Mouse (Mus musculus) thymus, postnatal 10 days (tissue): ENCODE measurements around the gene Tppp2.
A peak's percentile ranks its signal among the peaks of the same experiment; 100 is the strongest.
"Not testable (repeated sequence)": the region's sequence is repeated elsewhere in the genome, so short reads cannot be mapped to it uniquely, and the experiment has no call there.

Experiments used
- DNase-seq, 2 experiments: peaks; one replicate each; pipeline ENCODE4 v3.0.0; 2021; ENCODE audit warnings: low spot score in 2 of 2

The Tppp2 gene

GRCm38 (mm10) chr14:51912391-51913061, 5.7 kb upstream of the Tppp2 start:
- DNase-seq, result no peak

DNA sequence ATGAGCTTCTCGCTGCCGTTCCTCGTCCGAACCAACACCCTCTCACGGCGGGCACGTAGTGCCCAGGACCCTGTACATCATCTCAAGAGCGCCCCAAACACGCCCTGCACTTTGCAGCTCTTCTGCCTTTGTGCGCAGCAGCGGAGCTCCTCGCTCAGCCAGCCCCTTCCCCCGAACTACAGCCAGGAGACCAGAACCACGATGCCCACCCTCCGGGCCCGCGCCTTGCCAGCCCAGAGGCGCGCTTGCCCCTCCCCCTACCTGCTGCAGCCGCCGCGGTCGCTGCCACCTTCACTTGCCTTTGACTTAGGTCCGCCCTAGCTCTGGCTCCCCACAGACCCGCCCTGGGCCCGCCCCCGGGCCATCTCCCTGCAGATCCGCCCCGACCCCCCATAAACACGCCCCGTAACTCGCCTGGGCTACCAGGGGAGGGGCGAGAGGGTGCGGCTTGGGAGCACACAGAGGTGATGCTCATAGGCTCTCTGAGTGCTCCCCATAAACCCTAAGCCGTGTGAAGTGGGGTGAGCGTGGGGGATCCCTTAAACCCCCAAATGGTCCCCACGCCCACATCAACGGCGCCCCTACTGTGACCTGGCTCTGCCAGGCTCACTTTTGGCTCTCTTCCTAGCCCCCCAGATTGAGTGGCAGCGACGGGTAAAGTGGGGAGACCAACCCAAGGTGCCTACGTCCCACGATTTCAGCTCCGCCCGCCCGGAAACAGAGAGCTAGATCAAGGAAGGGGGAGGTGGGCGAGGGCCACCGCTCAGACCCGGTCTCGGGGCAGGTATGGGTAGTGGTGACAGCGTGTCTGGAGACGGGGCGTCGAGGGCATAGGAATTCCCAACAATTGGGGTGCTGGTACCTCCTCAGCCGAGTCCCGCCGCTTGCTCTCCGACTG, 4.9 kb upstream of the Tppp2 start:
- DNase-seq, result peak; percentile 90 to 94

- DNase-seq, result peak; percentile 50 to 52
Measured at GRCm38 (mm10) chr14:51913960-51914762, 4.1 kb upstream of the Tppp2 start, which contains the start of gene Ndrg2. Gene Ndrg2 (minus strand): TSS chr14:51914158.

GRCm38 (mm10) chr14:51915030-51915429, 3.2 kb upstream of the Tppp2 start:
- DNase-seq, result no peak

GRCm38 (mm10) chr14:51916539-51916938, 1.7 kb upstream of the Tppp2 start:
- DNase-seq, result no peak

DNA sequence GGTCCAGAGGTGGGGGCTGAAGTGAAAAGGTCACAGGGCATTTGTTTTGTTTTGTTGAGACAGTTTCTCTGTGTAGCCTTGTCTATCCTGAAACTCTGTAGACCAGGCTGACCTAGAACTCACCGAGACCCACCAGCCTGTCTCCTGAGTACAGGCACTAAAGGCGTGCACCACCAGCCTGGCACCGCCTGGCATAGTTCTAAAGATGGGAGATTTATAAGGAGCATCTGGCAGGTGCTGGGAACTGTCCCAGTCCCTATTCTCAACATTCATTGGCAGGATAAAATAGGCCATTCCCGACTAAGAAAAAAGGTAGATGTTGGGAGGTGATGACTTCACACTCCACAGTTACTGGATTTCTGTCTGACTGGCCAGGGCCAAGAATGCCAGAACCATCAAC, 741 bp downstream of the Tppp2 start:
- DNase-seq, result no peak

- DNase-seq, result no peak
Measured at GRCm38 (mm10) chr14:51921759-51922570, 3.7 kb downstream of the Tppp2 start.

DNA sequence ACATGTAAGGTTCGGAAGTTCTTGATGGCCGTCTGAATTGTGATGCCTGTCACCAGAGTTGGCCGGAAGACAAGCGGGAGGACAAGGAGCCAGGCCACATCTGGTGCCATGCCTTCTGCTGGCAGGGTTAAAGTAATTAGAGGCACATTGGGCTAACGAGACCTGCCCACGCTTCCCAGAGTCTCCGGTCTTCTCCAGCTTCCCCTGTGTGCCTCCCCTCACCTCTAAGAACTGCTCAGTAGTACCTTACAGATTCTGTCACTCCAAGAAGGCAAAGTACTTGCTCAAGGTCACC, 4.3 kb downstream of the Tppp2 start, which contains the start of gene Rnase13:
Gene Rnase13 (minus strand): TSS at position 203 of the 295 bp plus-strand sequence.
- no peak for DNase-seq

DNA sequence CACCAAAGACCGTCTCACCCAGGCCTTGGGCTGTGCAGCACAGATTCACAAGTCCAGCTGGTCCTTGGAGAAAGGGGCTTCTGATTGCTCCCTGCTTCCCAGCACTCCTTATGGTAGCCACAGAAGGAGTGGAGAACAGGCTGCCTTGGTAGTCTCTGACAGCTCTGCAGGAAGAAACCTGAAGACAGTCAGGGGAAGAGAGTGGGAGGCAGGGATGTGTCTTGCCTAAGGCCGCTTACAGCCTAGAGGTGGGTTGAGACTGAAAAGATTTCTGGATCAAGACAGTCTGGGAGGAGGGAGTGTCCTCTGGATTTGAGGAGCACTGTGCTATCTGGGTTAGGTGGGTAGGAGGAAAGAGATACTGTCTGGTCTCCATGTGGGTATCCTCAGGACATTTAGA, 4.7 kb downstream of the Tppp2 start:
- DNase-seq, result no peak

GRCm38 (mm10) chr14:51923492-51923891, 5.3 kb downstream of the Tppp2 start:
- DNase-seq, result no peak

DNA sequence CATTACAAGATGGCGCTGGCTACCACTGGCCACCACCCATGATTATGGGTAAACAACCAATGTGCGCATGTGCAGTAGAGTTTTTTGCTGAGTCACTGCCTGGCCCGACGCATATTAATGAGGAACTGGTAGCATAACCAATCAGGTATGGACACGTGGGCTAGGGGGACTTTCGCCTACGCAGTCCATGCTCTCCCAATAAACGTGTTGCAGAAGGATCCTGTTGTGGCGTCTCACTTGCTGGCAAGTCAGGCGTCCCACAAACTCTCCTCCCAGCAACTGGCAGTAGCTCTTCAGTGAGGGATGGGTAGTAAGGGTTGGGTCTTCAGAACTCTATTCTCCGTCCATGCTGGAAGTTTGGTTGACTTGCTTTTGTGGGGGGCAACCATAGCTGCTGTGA, 8.7 kb downstream of the Tppp2 start:
- DNase-seq, result not testable (repeated sequence)

- no peak for DNase-seq
Measured at GRCm38 (mm10) chr14:51929309-51929943, 11.2 kb downstream of the Tppp2 start.

GRCm38 (mm10) chr14:51929968-51930367, 11.7 kb downstream of the Tppp2 start:
- no peak for DNase-seq

- DNase-seq, result peak in 1 of 2 experiments; percentile 53
Measured at GRCm38 (mm10) chr14:51930824-51931223, 12.6 kb downstream of the Tppp2 start.

DNA sequence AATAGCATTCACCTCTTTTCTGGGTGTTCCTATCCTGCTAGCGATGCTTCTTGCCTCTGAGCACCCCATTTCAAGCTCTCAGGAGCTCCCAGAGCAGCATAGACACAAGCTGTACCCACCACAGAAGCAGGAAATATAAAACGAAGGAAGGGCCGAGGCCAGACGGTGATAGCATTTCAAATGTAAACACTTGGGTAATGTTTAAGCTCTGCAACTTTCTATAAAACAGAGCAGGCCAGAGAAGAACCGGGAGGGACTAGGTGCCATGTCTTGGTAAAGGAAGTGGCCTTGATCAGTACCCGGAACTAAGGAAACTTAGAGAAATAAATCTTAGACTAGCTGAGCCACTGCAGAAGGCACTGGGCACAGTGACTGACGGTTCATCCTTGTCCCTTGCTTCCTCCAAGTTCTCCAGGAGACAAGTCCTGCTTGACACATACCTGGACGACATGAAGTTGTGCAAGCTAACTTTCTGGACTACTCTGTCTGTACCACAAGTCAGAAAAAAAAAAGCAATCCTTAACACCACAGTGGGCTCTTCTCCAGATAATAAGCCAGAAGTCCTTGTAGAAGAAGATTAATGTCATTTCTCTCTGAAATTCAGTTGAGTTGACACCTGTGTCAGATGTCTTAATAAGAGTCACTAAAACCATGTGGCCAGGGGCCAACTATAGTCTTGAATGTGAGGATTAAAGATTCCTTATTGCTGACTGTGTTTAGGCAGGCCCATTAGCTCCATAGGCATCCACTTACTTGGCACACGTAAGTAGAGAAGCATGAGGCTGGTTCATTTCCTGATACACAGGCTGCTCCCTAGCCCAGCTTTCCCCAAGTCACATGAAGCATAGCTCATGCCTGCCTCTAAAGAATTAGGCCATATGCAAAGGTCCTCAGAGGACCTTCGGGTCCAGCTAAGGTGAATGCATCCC, 14.1 kb downstream of the Tppp2 start:
- DNase-seq, result no peak

- DNase-seq, result no peak
Measured at GRCm38 (mm10) chr14:51939005-51939404, 20.8 kb downstream of the Tppp2 start.

DNA sequence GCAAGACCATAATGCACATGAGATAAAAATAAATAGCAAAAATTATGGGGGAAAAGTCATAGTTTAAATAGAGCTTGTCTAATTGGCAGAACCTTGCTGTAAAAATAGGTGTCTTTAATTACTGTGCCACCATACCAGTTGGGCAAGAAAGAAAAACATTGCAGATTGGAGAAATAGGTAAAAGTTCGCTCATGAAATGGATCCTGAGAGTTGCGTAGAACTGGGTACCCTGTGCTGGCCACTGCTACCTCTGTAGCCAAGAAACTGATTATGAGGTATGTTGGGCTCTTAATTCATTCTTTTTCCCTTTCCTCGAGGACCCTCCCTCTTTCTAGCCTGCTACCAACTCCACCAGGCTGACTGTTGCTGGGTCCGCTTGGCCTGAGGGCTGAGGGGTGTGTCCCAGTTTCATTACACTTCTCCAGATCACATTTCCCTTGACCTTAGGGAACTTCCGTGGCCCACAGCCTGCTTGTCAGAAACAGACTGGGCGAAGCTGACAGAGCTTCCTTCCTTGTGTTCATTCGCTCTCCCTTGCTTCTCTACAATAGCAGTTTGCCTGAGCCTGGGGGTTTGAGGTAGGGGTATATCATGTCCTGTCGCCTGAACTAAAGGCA, 22.8 kb downstream of the Tppp2 start:
- no peak for DNase-seq

- no peak for DNase-seq
Measured at GRCm38 (mm10) chr14:51941577-51941976, 23.4 kb downstream of the Tppp2 start.

- no peak for DNase-seq
Measured at GRCm38 (mm10) chr14:51942236-51942635, 24.0 kb downstream of the Tppp2 start.
